Mouse (Mus musculus): ENCODE measurements around the gene Gm11985.

Gm11985 gene

DNA sequence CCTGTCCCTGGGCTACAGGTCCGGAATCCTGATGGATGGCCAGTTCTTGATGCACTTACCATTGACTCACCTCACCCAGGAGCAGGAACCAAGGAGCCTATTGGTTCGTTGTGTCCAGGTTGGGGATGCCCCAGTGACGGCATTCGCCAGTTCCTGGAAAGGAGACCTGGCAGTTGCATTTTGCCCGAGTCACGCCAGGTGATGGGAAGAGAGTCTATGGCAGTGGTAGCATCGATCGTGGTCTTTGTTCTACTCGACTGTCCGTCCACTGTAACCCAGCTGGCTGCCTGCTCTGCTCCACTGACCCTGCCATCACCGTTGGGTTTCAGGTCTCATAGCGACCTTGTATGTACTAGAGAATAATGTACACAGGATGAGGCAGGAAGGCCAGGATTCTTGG lies 36.0 kb downstream of the Gm11985 start:
- DNase-seq = no peak

DNA sequence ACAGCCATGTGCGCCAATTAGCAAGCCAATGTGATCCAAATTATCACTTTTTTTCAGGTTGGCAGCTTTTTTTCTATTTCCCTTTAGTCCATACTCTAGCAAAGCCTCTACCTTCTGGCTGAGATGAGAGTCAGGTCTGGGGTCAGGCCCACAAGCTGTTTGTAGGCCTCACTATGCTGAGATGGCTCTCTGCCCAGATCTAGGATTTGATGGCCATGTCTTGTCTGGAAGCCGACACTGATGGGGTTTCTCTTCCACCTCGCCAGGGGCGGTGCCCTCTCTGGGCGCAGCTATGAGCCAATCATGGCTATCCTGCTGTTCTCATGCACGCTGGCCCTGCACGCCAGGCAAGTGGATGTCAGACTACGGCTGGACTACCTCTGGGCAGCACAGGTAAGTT lies 37.9 kb downstream of the Gm11985 start:
- DNase-seq = peak; percentile 84 to 86

DNA sequence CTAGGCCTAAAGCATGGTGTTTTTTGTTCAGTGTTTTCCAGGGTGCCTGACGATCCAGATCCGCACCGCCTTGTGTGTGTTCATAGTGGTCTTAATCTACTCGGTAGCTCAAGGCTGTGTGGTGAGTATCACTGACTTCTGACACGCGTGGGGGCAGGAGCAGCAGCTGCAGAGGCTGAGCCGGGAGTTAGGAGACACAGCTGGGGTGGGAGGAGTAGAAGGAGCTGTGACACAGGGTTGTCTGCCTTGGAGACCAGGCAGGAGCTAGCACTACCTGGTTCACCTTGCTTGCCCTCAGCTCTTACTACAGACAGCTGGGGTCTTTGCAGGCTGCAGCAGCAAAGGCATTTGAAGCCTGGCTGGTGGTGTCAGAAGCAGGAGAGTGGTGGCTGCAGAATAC lies 38.9 kb downstream of the Gm11985 start:
- no peak for DNase-seq

DNA sequence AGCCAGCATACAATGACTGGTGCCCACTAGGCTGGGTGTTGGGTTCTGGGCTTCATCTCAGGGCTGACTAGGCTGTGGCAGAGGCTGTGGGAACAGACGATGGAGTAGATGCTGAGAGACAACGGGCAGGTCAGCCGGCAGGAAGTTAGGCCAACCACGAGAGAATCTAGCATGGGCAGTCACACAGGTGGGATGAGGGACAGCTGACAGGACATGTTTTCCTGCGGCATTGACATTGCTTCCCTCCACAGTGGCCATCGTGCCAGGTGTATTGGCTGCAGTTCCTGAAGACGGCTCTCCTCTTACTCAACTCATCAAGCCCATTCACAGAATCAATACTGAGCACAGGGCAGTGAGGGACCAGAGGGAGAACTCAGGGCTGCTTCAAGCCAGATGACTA lies 40.4 kb downstream of the Gm11985 start:
- no peak for DNase-seq

DNA sequence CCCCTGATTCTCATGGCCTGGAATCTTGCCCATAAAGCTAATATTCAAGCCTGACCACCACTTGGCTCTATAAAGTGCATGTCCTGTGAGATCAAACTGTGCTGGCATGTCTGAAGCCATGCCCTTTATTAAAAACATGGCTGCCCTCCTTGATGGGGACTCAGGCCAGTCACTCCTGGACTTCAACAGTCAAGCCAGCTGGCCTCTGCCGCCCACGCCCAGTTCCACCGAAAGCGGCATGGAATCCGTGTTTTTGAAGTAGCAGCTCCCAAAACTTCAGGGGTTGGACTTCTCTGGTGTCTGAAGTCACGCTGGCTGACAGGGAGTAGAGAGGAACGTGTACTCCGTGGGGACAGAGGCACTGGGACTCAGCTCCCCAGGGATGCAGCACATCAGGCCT lies 40.8 kb downstream of the Gm11985 start:
- DNase-seq = no peak

DNA sequence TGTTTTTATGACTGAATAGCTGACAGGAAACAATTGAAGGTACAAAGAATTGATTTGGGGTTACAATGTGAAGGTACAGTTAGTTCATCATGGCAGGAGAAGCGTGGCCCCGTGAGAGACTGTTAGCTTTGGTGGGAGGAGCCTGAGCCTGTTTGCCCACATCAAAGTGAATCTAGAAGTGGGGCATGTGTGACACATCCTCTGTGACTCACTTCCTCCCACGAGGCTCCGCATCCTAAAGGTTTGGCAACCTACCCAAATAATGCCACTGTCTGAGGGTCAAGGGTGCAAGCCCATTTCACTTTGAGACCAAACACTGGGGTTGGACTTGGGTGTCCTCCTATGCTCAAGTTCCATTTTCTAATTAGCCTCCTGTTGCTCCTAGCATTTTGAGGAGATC lies 43.1 kb downstream of the Gm11985 start:
- DNase-seq = no peak

DNA sequence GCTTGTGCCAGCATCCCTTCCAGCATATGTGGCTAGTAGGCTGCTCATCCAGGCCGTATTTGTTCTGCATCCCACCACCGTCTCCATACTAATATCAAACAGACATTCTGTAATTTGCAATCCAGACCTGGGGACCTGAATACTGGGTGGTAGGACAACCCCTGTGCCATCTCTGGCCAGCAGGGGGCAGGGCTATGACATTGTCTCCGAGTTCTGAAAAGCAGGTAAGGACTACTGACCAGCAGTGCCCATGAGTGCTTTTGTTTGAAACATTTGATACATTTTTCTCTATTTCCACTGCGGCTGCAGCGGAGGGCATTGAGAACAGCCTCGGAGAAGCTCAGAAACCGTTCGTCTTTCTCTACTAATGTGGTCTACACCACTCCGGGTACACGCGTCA lies 44.0 kb downstream of the Gm11985 start:
- DNase-seq = peak; percentile 50 to 56

DNA sequence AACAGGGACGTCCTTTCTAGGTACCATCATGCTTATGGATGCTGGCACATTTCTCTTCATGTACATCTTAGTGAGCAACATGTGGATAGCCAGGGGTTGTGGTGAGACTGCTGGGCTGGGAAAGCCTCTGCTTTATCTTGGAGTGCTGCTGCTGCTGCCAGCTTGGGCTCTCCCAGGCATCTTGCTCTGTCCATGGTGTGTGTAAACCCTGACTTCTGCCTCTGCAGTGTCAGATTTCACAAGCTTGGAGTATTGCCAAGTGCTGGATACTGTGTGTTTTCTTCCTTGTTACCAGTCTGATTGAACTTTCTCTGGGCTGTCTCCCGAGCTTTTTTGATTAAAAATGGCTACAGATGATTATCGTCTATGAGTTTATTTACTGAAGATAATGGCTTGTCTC lies 45.6 kb downstream of the Gm11985 start:
- DNase-seq = peak in 1 of 2 experiments; percentile 42

DNA sequence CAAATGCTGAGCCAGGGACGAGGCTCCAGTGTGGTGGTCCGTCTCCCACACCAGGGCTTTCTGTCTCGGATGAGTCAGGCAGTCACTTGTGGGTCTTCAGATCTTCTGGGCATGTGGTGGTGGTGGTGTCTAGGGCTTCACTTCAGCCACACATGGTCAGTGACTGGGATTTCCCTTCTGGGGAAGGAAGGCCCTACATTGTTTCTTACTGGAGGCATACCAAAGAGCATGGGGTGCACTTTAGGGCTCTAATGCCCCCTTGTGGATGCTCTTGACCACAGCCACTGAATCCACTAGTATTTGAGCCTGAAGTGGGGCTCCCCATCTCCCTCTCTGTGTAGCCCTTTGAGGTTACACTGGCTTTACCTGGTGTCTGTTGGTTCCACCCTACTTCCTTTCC lies 47.9 kb downstream of the Gm11985 start:
- peak; percentile 68 to 72 for DNase-seq

DNA sequence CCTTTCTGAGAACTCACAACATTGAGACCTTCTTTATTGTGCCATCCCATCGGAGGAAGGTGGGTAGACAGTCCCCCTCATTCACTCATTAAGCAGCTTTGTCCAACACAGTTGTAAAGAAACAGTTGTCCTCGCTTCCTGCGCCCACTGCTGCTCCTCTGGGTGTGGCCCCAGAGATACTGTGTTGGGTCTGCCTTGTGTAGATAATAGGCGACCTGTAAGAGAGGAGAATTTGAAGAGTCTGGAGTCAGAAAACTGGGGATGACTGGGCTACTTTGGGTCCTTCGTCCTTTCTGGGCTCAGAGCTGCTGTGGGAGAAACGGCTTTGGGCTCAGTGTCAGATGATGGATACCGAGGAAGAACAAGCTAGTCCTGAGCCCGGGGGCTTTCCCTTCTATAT lies 50.0 kb downstream of the Gm11985 start:
- no peak for DNase-seq

DNA sequence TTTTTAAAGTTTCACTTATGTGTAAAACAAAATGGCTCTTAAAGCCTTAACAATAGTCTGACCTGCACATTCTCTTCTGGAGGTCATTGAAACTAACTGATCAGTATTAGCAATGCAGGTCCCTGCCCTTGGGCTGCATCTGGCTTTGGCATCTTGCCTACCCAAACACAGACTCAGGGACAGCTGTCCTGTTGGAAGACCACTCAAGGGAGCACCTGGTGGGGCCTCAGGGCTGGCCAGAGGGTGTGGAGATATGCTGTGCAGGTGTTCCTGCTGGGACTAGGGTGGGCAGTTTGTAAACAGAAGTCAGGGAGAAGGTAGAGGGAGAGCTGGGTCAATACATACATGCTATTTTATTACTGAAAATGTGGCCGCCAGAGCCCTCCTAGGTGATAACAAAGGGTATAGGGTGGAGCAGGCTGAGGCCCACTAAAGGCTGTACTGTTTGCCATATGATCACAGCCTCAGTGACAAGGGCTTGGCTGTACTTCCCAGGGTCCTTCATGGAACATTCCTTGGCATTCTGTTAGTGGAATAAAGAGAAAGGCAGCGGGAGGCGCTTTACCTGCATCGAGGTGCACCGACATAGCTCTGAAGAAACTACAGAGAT lies 52.0 kb downstream of the Gm11985 start:
- peak; percentile 62 to 67 for DNase-seq

DNA sequence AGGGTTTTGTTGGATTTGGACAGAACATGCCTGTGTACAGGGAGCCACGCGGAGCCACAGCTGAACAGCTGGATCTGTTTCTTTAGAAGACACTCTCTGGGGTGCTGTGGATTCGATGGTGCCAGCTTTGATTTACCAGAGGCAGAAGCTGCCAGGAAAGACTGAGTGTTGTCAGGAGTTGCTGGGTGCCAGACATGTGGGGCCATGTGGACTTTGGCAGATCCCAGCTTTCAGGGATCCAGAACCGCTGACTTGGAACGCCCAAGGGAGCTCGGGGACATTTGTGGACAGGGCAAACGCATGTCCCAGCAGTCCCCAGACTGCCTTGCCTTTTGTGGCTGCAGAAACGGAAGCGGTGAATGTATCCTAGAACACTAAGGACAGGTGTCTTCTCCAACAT lies 52.6 kb downstream of the Gm11985 start:
- DNase-seq = peak; percentile 43 to 61

DNA sequence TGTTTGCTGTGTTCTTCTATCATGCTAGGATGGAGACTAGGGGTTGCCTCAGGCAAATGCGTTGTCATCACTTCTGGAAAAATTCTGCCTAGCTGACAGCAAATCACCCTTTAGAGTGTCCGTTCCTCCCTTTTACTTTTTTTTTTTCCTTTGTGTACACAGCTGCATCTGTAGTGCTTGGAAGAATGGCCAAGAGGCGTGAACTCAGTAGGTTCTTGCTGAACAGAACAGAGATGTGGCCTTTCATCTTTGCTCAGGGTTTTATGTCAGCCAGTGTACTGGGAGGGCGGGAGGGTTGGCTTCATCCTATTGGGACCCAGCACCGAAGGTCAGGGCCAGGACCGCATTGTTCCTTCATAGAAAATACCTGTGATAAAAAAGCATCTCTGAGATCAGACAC lies 53.1 kb downstream of the Gm11985 start:
- no peak for DNase-seq

DNA sequence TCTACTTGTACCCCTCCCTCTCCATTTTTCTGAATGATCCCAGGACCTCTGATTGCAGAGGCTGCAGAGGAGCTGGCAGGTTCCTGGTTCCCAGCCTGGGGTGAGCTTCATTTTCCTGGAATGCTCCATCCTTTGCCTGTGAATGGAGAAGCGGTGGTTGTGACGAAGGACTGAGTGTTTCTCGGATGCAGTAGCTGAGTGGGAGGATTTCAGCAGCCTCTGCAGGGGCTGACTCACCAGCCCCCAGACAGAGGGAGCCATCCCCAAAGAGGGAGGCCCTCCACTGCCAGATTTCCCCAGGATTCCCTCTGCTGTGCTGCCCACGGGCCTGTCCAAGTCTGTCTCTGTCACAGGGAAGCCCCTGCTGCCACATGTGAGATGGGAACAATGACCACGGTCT lies 54.0 kb downstream of the Gm11985 start:
- no peak for DNase-seq

DNA sequence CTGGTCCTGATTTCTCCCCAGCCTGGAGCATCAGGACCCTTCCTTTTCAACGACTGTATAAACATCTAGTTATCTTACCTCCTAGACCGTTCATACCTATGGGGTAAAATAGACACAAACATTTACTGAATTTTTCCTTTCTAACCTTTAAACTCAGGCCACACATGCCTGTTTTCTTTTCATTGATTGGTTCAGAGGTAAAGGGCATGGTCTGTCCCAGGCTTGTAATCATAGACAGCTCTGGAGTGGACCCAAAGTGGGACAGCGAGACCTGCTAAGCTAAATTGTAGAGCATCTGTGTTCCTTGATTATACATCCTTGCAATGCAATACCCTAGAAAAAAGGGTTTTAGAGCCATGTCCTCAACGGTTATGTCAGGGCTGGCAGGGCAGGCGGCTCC lies 54.6 kb downstream of the Gm11985 start:
- DNase-seq = no peak
